Mouse (Mus musculus) kidney, postnatal 25 days (tissue): ENCODE measurements around the gene Pin1.

Experiments used
- DNase-seq, 2 experiments: peaks; one replicate each; pipeline ENCODE4 v3.0.0; 2021; ENCODE audit warnings: mixed read lengths in 2 of 2

The Pin1 gene

GRCm38 (mm10) chr9:20705420-20705819, 53.5 kb downstream of the Pin1 start:
- DNase-seq = no peak

GRCm38 (mm10) chr9:20705981-20706380, 54.1 kb downstream of the Pin1 start:
- DNase-seq = no peak

- DNase-seq = no peak
Observed at GRCm38 (mm10) chr9:20710471-20710870, 58.6 kb downstream of the Pin1 start.

- DNase-seq = no peak
Observed at GRCm38 (mm10) chr9:20712934-20713477, 61.1 kb downstream of the Pin1 start.

- DNase-seq = no peak
Observed at GRCm38 (mm10) chr9:20713478-20713987, 61.6 kb downstream of the Pin1 start.

GRCm38 (mm10) chr9:20715332-20715731, 63.4 kb downstream of the Pin1 start:
- no peak for DNase-seq
